In the genomic region with DNA sequence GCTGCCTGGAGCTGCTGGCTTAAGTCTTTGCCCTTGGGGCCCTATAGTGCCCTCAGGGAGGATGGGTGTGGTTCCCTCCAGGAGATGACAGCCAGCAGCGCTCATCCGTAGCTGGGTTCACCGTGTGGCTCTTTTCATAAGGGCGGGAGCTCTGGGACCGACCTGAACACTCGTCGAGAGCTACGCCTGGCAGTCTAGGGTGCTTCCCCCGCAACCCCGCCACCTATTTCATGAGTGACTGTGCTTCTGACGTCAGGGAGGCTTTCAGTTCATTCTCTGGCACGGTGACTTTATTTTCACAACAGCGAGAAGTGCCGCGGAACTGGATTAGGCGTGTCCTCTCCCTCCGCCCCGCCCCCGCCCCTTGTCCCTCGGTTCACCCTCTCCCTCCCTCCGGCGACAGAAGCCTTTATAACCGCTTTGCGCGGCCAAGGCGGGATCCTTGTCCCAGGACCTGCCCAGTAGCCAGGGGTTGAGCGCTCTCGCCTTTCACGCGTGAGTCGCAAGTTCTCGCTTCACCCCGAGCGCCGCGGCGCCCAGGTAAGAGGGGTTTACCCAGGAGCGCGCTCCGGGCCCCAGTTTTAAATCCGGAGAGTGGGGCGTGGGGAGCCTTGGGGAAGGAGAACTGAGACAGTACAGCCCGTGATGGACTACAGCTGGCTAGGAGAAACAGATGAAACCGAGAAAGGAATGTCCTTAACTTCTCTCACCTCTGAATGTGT, we compare ENCODE assay signal across 8 mouse cellular contexts. TPM values are rescaled to one million over a fixed set of nuclear protein-coding genes. Genes with fewer than 3 reads are reported as not detected.
A peak's percentile ranks its signal among the peaks of the same experiment; 100 is the strongest.
DNase-seq lines count a peak whose midpoint lies in the region; ATAC-seq and TF ChIP-seq lines count a peak whose summit lies in the region.

A gene (plus strand): TSS at position 416 of the 722 bp plus-strand sequence.

- H3K9ac ChIP-seq in midbrain, embryonic 11.5 days (ENCODE audit: low read length) = peak within 1 kb of the TSS; percentile 59
- peak within 1 kb of the TSS; percentile 30; the same call in 1 of the 2 replicates for H3K9ac ChIP-seq in stomach, embryonic 15.5 days

- peak; percentile 73 for ATAC-seq in midbrain, embryonic 11.5 days (ENCODE audit: low FRiP score)
- ATAC-seq in stomach, embryonic 15.5 days (ENCODE audit: insufficient read depth, low FRiP score, low read depth) = peak; percentile 83
- no peak for ATAC-seq in cerebellum, adult (ENCODE audit: insufficient number of reproducible peaks, low FRiP score, low TSS enrichment)

- no peaks in the 10 kb centered on the region for H3K9me3 ChIP-seq in E14TG2a.4 (ENCODE audit: low read length)
- no peaks in the 10 kb centered on the region for H3K9me3 ChIP-seq in erythroblast, embryonic 14.5 days (ENCODE audit: control insufficient read depth, low read length)
- no peaks in the 10 kb centered on the region for H3K9me3 ChIP-seq in limb, embryonic 10.5 days (replicated peaks)
- no peaks in the 10 kb centered on the region for H3K9me3 ChIP-seq in midbrain, embryonic 11.5 days (ENCODE audit: control insufficient read depth, low read length)
- no peaks in the 10 kb centered on the region for H3K9me3 ChIP-seq in stomach, embryonic 15.5 days

- H3K36me3 ChIP-seq in E14TG2a.4 (ENCODE audit: insufficient read depth, low read length) = no peaks in the 10 kb centered on the region
- H3K36me3 ChIP-seq in erythroblast, embryonic 14.5 days (ENCODE audit: control insufficient read depth) = no peaks in the 10 kb centered on the region
- no peaks in the 10 kb centered on the region for H3K36me3 ChIP-seq in limb, embryonic 10.5 days
- no peaks in the 10 kb centered on the region for H3K36me3 ChIP-seq in midbrain, embryonic 11.5 days (ENCODE audit: control insufficient read depth, insufficient read depth, low read length)
- H3K36me3 ChIP-seq in stomach, embryonic 15.5 days = no peaks in the 10 kb centered on the region

- no peak for TF ChIP-seq CTCF in E14TG2a.4 (conservative IDR thresholded peaks at IDR 0.05; ENCODE audit: low read length)

- no peaks in the 10 kb centered on the region for H3K27me3 ChIP-seq in E14TG2a.4 (ENCODE audit: insufficient read depth, low read length)
- peaks cover 26% of the 10 kb centered on the region for H3K27me3 ChIP-seq in erythroblast, embryonic 14.5 days (ENCODE audit: control insufficient read depth)
- peaks cover 44% of the 10 kb centered on the region for H3K27me3 ChIP-seq in limb, embryonic 10.5 days (ENCODE audit: low read depth, poor library complexity, severe bottlenecking)
- peaks cover 6% of the 10 kb centered on the region; the same call in 1 of the 2 replicates for H3K27me3 ChIP-seq in midbrain, embryonic 11.5 days (ENCODE audit: control insufficient read depth, insufficient read depth, low read length)
- H3K27me3 ChIP-seq in stomach, embryonic 15.5 days (replicated peaks) = no peaks in the 10 kb centered on the region

- peak within 1 kb of the TSS; percentile 79 for H3K27ac ChIP-seq in limb, embryonic 10.5 days
- H3K27ac ChIP-seq in midbrain, embryonic 11.5 days (ENCODE audit: low read depth, low read length) = no peak within 1 kb of the TSS
- peak within 1 kb of the TSS; percentile 49 for H3K27ac ChIP-seq in stomach, embryonic 15.5 days

- H3K4me1 ChIP-seq in E14TG2a.4 (replicated peaks; ENCODE audit: low read depth, low read length) = peaks cover 64% of the 10 kb centered on the region
- H3K4me1 ChIP-seq in erythroblast, embryonic 14.5 days (ENCODE audit: control insufficient read depth) = peaks cover 16% of the 10 kb centered on the region
- H3K4me1 ChIP-seq in limb, embryonic 10.5 days = peaks cover 16% of the 10 kb centered on the region
- H3K4me1 ChIP-seq in midbrain, embryonic 11.5 days (ENCODE audit: control insufficient read depth, insufficient read depth, low read length) = peaks cover 14% of the 10 kb centered on the region
- H3K4me1 ChIP-seq in stomach, embryonic 15.5 days = peaks cover 12% of the 10 kb centered on the region

- intact Hi-C loops in heart, postnatal 25 days (cut with DNase I) = no loop called here

- peak; percentile 27 to 65 for DNase-seq in adrenal gland, adult (ENCODE audit: inconsistent age in 2 of 2, low spot score in 1 of 2)
- peak; percentile 27 for DNase-seq in heart, postnatal 25 days (ENCODE audit: low spot score)
- peak; percentile 69 for DNase-seq in limb, embryonic 10.5 days (ENCODE audit: low spot score)
- DNase-seq in midbrain, embryonic 11.5 days (ENCODE audit: low spot score, missing footprints) = peak; percentile 92

- under 1% methylated on average over 44 of the region's 44 CpGs for WGBS in limb, embryonic 10.5 days
- under 1% methylated on average over 44 of the region's 44 CpGs for WGBS in midbrain, embryonic 11.5 days
- WGBS in stomach, embryonic 15.5 days = under 1% methylated on average over 44 of the region's 44 CpGs

- peak within 1 kb of the TSS; percentile 75 for H3K4me3 ChIP-seq in E14TG2a.4 (replicated peaks; ENCODE audit: low read length)
- peak within 1 kb of the TSS; percentile 61 for H3K4me3 ChIP-seq in erythroblast, embryonic 14.5 days (replicated peaks)
- peak within 1 kb of the TSS; percentile 59 for H3K4me3 ChIP-seq in limb, embryonic 10.5 days
- peak within 1 kb of the TSS; percentile 39 for H3K4me3 ChIP-seq in midbrain, embryonic 11.5 days (ENCODE audit: low read depth, low read length)
- H3K4me3 ChIP-seq in stomach, embryonic 15.5 days (replicated peaks) = peak within 1 kb of the TSS; percentile 48

- peak within 1 kb of the TSS; percentile 89 for H3K4me2 ChIP-seq in midbrain, embryonic 11.5 days
- H3K4me2 ChIP-seq in stomach, embryonic 15.5 days = peak within 1 kb of the TSS; percentile 70

RNA-seq across cellular contexts. Expression of the gene that starts here (rescaled TPM):
- 0.06 TPM in 1 of 2 replicates, not detected in the other for polyA plus RNA-seq in erythroblast, embryonic 14.5 days (2012)
- 1 to 10 TPM; 1.0 TPM for total RNA-seq in heart, postnatal 25 days (2021)
- polyA plus RNA-seq in limb, embryonic 10.5 days (2016; fragmentation: Nextera tagmentation; extraction: Ambion mirVana) = 1.4 and 1.9 TPM in 2 replicates
- 2.8 and 3.0 TPM in 2 replicates for polyA plus RNA-seq in midbrain, embryonic 11.5 days (2014; fragmentation: Nextera tagmentation; extraction: Ambion mirVana)
- polyA plus RNA-seq in stomach, embryonic 15.5 days (2015; fragmentation: Nextera tagmentation; extraction: Ambion mirVana) = 12.2 and 13.9 TPM in 2 replicates

Comparison
In these comparisons a context has a peak if more than half of its experiments do, and no peak if none do; other contexts are left out.
1. DNase-seq: peak in every context shown above with its lines; median percentile 92 in midbrain, embryonic 11.5 days; 69 in limb, embryonic 10.5 days; 46 in adrenal gland, adult; 27 in heart, postnatal 25 days.